Mouse (Mus musculus) small intestine, adult 2 months (tissue): ENCODE measurements around the gene Zmym6. TPM values are rescaled to one million over a fixed set of nuclear protein-coding genes. Genes with fewer than 3 reads are reported as not detected.

ENCODE experiments used
- H3K27ac ChIP-seq: fragments of 200-500 bp; 2 replicates; pipeline ENCODE4 v1.5.1; 2012; ENCODE audit warnings: low read depth, low read length, control low read depth, inconsistent platforms; ENCODE audit not compliant: insufficient read depth
- H3K27me3 ChIP-seq: fragments of 200-500 bp; 2 replicates; pipeline ENCODE4 v1.6.1; 2012; ENCODE audit warnings: mild to moderate bottlenecking, moderate library complexity, low read length, inconsistent platforms; ENCODE audit not compliant: control insufficient read depth, insufficient read depth
- H3K36me3 ChIP-seq: fragments of 200-500 bp; 2 replicates; pipeline ENCODE4 v1.6.1; 2012; ENCODE audit warnings: mild to moderate bottlenecking, low read length, control low read depth, inconsistent platforms; ENCODE audit not compliant: control insufficient read depth, insufficient read depth
- H3K4me1 ChIP-seq: fragments of 200-500 bp; 2 replicates; pipeline ENCODE4 v1.6.1; 2012; ENCODE audit warnings: low read length, inconsistent platforms, mixed read lengths; ENCODE audit not compliant: control insufficient read depth, insufficient read depth, insufficient read length
- H3K4me3 ChIP-seq: fragments of 200-500 bp; 2 replicates; pipeline ENCODE4 v1.5.1; 2012; ENCODE audit warnings: low read depth, mild to moderate bottlenecking, control low read depth, inconsistent platforms, low read length, moderate library complexity
- CTCF ChIP-seq: fragments of 200-500 bp; IDR thresholded peaks from 2 replicates; pipeline ENCODE4 v1.5.1; 2012; ENCODE audit warnings: low read depth, mild to moderate bottlenecking, control low read depth, inconsistent platforms, low read length, moderate library complexity, mixed read lengths; ENCODE audit not compliant: insufficient replicate concordance, insufficient read length; ENCODE audit errors: extremely low read depth
- POLR2A ChIP-seq: fragments of 200-500 bp; IDR thresholded peaks from 2 replicates; pipeline ENCODE4 v1.6.1; 2012; ENCODE audit warnings: low read depth, mild to moderate bottlenecking, control low read depth, inconsistent platforms, low read length, moderate library complexity
- WGBS: fragments of 180-500 bp; shearing (Covaris S2); methylation state at CpG from one replicate; pipeline ENCODE4 v1.1.7; 2018; 5-methylcytosine and 5-hydroxymethylcytosine counted together
- polyA plus RNA-seq: library from polyadenylated mRNA; depleted of rRNA; stranded (reverse); fragments of >200 nt; gene quantifications from 2 replicates; pipeline ENCODE4 v1.2.3, GENCODE M21; 2012

The Zmym6 gene
- polyA plus RNA-seq, 1 experiment: 1.1 TPM

DNA sequence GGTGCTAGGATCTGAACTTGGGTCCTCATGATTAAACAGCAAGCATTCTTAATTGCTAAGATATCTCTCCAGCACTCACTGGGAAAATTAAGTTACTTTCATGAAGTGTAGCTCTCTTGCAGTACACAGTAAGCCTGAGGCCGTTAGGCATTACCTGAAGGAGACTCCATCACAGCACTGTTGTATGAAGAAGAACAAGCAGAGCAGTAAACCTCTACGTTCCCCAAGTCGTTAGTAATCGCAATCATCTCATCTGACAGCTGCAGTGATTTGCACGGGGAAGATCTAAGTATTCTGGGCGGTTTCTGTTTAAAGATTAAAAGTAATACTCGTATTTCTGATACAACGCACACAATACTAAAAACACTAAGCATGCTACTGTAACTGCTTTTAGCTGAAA, 26.1 kb upstream of the Zmym6 start:
- Histone ChIP-seq H3K27me3 (no peaks in the 10 kb centered on the region), H3K4me3 (no peak overlapping the region), H3K27ac (no peak overlapping the region), H3K36me3 (peaks cover 20% of the 10 kb centered on the region), H3K4me1 (no peaks in the 10 kb centered on the region)
- TF ChIP-seq CTCF: no peak
- no peak for TF ChIP-seq POLR2A
- 66% methylated on average over 8 of the region's 8 CpGs for WGBS

DNA sequence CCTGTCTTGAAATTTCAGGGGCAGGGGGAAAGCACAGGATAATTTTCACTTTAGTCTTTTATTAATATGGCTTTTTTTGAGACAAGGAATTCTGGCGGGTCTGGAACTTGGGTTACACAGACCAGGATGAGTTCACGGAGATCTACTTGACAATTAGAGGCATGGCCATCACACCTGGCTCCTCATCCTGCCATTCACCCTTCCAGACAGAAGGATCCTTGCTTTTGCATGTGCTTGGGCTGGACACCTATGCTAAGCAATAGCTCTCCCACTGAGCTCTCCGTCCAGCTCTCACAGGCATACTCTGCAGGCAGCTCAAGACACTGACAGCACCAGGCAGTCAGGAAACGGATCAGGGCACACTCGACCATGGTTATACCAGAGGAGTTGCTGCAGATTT, 24.1 kb upstream of the Zmym6 start:
- Histone ChIP-seq H3K4me1 (no peaks in the 10 kb centered on the region), H3K27ac (no peak overlapping the region), H3K36me3 (peaks cover 16% of the 10 kb centered on the region), H3K4me3 (no peak overlapping the region), H3K27me3 (no peaks in the 10 kb centered on the region)
- TF ChIP-seq CTCF: no peak
- no peak for TF ChIP-seq POLR2A
- 92% methylated on average over 5 of the region's 5 CpGs for WGBS

DNA sequence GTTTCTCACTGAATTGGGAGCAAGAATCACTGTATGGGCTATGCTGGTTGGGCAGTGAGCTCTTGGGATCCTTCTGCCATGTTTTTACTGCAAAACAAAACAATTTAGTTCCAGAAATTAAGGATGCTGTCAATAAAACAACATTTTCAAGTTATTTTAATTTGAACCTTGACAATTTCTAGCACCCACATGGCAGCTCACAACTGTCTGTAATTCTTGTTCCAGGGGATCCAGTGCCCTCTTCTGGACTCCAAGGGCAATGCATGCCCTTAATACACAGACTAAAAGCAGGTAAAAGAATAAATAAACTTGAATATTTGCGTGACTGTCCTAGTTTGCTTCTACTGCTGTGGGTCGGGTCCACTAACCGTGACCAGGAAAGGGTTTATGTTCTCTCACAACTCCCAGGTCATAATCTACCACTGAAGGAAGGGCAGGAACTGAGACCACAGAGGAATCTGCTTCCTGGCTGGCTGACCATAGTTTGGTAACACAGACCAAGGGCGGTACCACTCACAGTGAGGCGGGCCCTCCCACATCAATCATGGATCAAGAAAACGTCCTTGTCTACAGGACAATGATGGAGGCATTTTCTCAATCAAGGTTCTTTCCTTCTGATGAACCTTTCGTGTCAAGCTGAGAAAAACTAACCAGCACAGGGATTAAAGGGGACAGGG, 22.5 kb upstream of the Zmym6 start:
- H3K27ac ChIP-seq: no peak overlapping the region
- peaks cover 7% of the 10 kb centered on the region; the same call in 1 of the 2 replicates for H3K36me3 ChIP-seq
- no peak for TF ChIP-seq POLR2A
- TF ChIP-seq CTCF: no peak
- H3K4me1 ChIP-seq: no peaks in the 10 kb centered on the region
- WGBS: 82% methylated on average over 7 of the region's 7 CpGs
- H3K27me3 ChIP-seq: no peaks in the 10 kb centered on the region
- no peak overlapping the region for H3K4me3 ChIP-seq

DNA sequence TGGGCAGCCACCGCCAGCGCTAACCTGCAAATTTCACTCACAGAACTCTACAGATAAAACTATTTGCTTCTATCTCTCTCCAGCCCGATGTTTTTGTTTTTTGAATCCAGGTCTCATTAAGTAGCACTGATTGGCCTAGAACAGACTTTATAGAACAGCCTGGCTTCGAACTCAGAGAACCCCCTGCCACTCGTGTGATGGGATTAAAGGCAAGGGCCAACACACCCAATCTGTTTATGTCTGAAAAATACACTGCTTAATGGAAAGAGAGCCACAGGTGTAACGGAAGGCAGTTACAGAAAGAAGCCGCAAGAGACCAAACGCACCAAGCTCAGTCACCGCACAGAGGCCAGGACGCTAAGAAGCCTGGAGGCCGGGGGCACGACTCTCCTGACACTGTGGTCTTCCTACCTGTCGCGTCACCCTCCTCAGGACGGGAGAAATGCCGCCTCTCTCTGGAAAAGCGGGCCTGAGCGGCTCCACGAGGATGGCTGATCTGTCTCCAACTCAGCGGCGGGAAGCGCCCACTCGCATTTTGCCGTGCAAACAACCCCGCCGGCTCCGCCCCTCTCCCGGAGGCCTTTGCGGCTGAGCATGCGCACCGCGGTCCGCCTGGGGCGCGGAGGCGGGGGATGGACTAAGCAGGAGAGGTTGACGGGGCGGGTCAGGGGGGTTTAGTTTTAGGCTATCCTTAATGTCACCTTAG, 16.4 kb upstream of the Zmym6 start, which contains the start of gene Zmym1:
Gene Zmym1 (minus strand): TSS at position 568 of the 706 bp plus-strand sequence.
- Histone ChIP-seq H3K27ac (no peak within 1 kb of the TSS), H3K4me3 (peak within 1 kb of the TSS; percentile 83)

DNA sequence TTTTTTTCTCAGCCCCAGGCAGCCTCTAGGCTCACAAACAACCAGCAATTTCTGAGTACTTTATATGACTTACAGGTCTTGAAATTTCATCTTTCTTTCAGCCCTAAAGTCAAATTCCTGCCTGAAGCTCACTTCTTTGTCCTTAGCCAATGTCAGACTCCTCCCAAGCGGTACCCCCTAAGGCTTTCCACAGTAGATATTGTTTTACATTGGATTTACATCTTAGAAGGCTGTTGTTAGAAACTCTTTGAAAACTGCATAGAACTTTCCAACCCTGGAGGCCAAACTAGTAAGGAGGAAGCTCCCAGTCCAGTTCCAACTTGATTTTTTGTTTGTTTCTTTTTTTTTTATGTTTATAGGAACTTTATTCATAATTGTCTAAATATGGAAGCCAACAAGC, 13.1 kb upstream of the Zmym6 start:
- Histone ChIP-seq H3K4me1 (peaks cover 2% of the 10 kb centered on the region; the same call in 1 of the 2 replicates), H3K4me3 (no peak overlapping the region), H3K27me3 (no peaks in the 10 kb centered on the region), H3K27ac (no peak overlapping the region), H3K36me3 (no peaks in the 10 kb centered on the region)
- 61% methylated on average over 1 of the region's 1 CpGs for WGBS
- TF ChIP-seq CTCF (no peak), POLR2A (no peak)

More for the DNA sequence above, 16.4 kb upstream of the Zmym6 start, which contains the start of gene Zmym1:
- Histone ChIP-seq H3K27me3 (no peaks in the 10 kb centered on the region), H3K4me1 (peaks cover 2% of the 10 kb centered on the region; the same call in 1 of the 2 replicates), H3K36me3 (no peaks in the 10 kb centered on the region)
- under 1% methylated on average over 38 of the region's 38 CpGs for WGBS
- TF ChIP-seq CTCF: no peak
- TF ChIP-seq POLR2A: peak; percentile 57; the same call in 1 of the 2 replicates

DNA sequence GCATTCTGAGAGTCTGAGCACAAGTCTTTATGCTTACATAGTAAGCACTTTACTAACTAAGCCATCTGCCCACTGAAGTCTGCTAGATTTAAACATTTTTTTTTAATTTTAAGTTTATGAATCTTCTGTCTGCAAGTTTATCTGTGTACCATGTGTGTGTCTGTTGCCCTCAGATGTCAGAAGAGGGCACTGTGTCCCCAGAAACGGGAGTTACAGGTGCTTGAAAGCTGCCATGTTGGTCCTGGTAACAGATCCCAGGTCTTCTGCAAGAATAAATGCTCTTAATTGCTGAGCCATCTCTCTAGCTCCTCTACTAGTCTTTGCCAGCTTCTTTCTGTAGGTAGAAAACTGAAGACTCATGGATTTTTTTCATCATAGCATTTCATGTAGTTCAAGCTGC, 2.3 kb upstream of the Zmym6 start:
- H3K27me3 ChIP-seq: no peaks in the 10 kb centered on the region
- no peak overlapping the region for H3K4me3 ChIP-seq
- TF ChIP-seq CTCF: no peak
- TF ChIP-seq POLR2A: no peak
- no peaks in the 10 kb centered on the region for H3K36me3 ChIP-seq
- WGBS: 64% methylated on average over 1 of the region's 1 CpGs
- peaks cover 5% of the 10 kb centered on the region; the same call in 1 of the 2 replicates for H3K4me1 ChIP-seq
- H3K27ac ChIP-seq: no peak overlapping the region

DNA sequence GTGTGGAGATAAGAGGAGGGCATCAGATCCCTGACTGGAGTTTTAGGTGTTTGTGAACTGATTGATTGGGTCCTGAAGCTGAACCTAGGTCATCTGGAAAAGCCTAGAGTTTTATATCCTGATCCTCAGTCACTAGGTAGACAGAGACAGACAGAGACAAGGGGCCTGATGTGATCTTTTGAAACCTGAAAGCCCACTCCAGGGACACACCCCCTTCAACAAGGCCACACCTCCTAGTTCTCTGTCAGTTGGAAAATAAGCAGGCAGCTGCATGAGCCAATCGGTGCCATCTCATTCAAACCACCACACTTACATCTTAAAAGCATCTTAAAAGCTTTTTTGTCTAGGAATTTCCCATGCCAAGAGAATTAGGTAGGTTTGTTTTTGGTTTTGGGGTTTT, 3.6 kb downstream of the Zmym6 start:
- Histone ChIP-seq H3K27ac (no peak overlapping the region), H3K36me3 (no peaks in the 10 kb centered on the region), H3K27me3 (no peaks in the 10 kb centered on the region), H3K4me1 (peaks cover 7% of the 10 kb centered on the region; the same call in 1 of the 2 replicates), H3K4me3 (no peak overlapping the region)
- 48% methylated on average over 1 of the region's 1 CpGs for WGBS
- TF ChIP-seq CTCF: no peak
- no peak for TF ChIP-seq POLR2A
